Mouse (Mus musculus) left cerebral cortex, postnatal 4 days (tissue): ENCODE data around the gene Bud31. TPM values are rescaled to one million over a fixed set of nuclear protein-coding genes. Genes with fewer than 3 reads are reported as not detected.
"Not testable (repeated sequence)": the region's sequence is repeated elsewhere in the genome, so short reads cannot be mapped to it uniquely, and the experiment has no call there.

Experiments used
- DNase-seq: peaks from one replicate; pipeline ENCODE4 v3.0.0-alpha.2; 2022
- intact Hi-C: fragments of 180-260 bp; cut with DNase I; formaldehyde crosslinking; loops from one replicate; pipeline ENCODE4 v1.15.1; 2025
- total RNA-seq, 2 experiments: library from RNA; stranded (reverse); gene quantifications; 2 replicates each; pipeline ENCODE4 v1.2.3; 2021

The Bud31 gene
- total RNA-seq, 2 experiments from 2014 or later = 101 to 104 TPM

DNA sequence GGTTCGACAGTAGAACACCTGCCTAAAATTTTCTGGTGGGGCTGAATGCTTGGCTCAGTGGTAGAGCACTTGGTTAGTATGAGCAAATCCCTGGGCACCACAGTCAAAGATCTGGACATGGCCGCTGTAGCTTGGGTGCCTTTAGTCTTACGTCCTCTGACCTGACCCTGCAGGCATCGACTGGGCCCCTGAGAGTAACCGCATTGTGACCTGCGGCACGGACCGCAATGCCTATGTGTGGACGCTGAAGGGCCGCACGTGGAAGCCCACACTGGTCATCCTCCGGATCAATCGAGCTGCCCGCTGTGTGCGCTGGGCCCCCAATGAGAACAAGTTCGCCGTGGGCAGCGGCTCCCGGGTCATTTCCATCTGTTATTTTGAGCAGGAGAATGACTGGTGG lies 16.8 kb upstream of the Bud31 start:
- no peak for DNase-seq
- intact Hi-C loops = no loop called here

GRCm38 (mm10) chr5:145126580-145126979 lies 13.6 kb upstream of the Bud31 start:
- intact Hi-C loops = no loop called here

GRCm38 (mm10) chr5:145129124-145129523 lies 11.0 kb upstream of the Bud31 start:
- intact Hi-C loops = no loop called here

More at GRCm38 (mm10) chr5:145126580-145126979, 13.6 kb upstream of the Bud31 start:
- DNase-seq = no peak

GRCm38 (mm10) chr5:145129773-145130172 lies 10.4 kb upstream of the Bud31 start:
- DNase-seq, intact Hi-C loops: not testable (repeated sequence)

More at GRCm38 (mm10) chr5:145129124-145129523, 11.0 kb upstream of the Bud31 start:
- DNase-seq = no peak

DNA sequence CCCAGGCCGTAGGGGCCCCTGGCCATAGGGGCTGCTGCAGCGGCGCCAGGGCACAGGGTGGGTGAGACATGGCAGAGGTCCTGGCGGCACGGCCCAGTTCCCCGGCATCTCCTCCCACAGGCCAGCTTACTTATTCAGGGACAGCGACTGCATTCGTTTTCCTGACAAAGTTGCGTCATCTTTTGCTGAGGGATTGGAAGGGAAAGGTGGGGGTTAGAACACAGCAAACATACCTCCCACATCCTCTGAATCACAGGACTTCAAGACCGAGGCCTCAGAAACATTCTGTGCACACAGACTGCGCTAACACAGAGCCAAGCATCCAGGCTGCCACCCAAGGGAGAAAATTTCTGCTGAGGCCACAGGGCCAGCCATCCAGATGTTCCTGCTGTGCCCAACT lies 10.0 kb upstream of the Bud31 start:
- no peak for DNase-seq
- intact Hi-C loops = no loop called here

DNA sequence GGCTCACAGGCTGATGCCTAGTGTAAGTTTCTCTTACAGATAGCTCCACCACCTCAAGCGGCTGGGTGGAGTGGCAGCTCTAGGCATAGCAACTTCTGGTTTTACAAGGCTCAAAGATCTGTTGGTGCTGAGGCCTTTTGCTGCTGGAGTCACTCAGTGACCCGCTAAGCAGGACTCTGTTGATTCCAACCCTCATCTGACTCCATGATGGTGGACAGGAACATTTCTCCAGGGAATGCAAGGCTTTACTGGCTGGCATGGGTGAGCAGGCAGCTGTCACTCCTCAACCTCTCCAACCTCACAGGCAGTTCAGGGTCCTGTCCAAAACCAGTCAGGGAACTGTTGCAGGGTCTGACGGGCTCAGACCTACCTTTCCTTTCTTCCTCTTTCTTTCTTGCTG lies 9.2 kb upstream of the Bud31 start:
- DNase-seq = no peak
- intact Hi-C loops = no loop called here

GRCm38 (mm10) chr5:145133275-145133674 lies 6.9 kb upstream of the Bud31 start:
- DNase-seq, intact Hi-C loops: not testable (repeated sequence)

DNA sequence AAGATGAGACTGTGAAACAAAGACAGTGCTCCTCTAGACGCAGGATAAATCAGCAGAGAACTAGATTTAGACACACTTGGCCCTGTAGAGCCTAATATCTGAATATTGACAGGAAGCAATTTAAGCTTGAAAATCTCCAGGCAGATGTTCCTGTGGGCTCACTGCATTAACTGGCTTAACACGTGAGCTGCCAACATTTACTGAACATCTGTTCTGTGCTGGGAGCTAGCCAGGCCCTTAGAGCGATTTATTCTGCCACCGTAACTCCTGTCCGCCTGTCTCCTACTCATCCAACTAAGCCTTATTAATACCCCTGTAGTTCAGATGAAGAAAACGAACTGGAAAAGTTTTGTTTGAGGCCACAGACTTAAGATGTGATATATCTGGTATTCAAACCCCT lies 1.3 kb upstream of the Bud31 start:
- DNase-seq = peak; percentile 23
- intact Hi-C loops = no loop called here

DNA sequence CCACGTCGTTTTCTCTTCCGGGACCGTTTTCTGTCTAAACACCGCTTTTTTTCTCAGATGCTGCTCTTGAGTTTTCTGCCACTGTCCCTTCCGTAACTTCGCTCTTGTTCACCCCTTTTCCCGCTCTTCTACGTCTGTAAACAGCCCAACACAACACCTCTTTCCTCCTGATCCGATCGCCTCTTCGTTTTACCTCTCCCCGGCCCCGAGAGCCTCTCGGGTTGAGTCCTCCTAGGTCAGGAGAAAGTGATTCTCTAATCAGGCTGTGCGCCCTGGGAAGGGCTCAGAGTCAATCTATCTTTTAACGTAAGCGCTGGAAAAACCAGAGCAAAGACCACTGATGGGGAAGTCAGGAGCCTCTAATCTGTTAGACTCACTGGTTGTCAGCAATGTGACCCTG lies 449 bp downstream of the Bud31 start:
- intact Hi-C loops = no loop called here

GRCm38 (mm10) chr5:145147748-145148147 lies 7.6 kb downstream of the Bud31 start:
- no peak for DNase-seq

More for the DNA sequence above, 449 bp downstream of the Bud31 start:
- DNase-seq = no peak

GRCm38 (mm10) chr5:145149294-145149693 lies 9.1 kb downstream of the Bud31 start:
- intact Hi-C loops = no loop called here
- DNase-seq = no peak

More at GRCm38 (mm10) chr5:145147748-145148147, 7.6 kb downstream of the Bud31 start:
- intact Hi-C loops = no loop called here

DNA sequence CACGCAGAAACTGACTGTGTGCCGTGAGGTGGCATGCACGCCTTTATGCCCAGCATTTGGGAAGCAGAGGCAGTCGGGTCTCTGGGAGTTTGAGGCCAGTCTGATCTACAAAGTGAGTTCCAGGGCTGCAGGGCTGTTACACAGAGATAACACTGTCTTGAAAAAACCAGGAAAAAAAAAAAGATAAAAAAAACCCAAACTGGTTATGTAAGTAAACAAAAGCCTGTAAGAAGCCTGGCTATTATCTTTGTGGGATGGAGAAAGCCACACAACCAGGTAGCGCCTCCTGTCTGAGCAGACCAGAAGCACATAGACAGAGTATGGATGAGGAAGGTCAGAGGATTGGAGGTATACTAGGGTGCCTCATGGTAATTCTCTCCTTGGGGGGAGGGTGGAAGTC lies 12.5 kb downstream of the Bud31 start:
- intact Hi-C loops = no loop called here
- DNase-seq = no peak

DNA sequence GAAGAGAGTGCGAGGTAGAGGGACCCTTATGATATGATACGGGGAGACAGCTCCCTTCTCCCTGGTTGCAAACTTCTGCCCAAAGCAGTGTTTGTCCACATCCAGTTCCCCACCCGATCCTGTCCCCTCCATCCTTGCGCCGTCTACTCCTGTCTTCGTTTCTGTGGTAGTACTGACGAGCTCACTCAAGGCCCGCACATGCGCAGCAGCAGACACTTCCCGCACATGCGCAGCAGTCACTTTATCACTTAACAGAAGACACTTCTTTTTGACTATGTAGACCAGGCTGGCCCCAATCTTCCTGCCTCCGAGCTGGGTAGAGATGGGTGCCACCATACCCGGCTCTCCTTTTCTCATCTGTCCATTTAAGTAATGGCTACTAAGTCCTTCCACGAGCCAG lies 21.2 kb downstream of the Bud31 start:
- intact Hi-C loops = no loop called here
- DNase-seq = no peak

DNA sequence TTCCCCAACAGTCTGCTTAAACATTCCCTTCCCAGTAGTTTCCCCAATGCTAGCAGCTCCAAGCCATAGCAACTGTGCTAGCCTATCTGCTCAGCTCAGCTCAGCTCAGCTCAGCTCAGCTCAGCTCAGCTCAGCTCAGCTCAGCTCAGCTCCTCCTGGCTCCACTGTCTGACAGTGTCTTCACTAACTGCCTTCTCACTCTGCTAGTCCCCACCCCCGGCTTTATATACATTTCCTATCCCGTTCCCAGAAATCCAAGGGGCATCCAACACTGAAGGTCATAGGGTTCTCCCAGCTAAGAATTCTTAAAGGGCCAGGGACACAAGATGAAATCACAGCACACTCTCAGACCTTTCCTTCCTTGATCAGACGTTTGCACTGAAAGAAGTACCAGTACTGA lies 24.5 kb downstream of the Bud31 start:
- DNase-seq = no peak
- intact Hi-C loops = no loop called here

- intact Hi-C loops = no loop called here
- no peak for DNase-seq
These were observed 25.0 kb downstream of the Bud31 start for GRCm38 (mm10) chr5:145165184-145165583.

DNA sequence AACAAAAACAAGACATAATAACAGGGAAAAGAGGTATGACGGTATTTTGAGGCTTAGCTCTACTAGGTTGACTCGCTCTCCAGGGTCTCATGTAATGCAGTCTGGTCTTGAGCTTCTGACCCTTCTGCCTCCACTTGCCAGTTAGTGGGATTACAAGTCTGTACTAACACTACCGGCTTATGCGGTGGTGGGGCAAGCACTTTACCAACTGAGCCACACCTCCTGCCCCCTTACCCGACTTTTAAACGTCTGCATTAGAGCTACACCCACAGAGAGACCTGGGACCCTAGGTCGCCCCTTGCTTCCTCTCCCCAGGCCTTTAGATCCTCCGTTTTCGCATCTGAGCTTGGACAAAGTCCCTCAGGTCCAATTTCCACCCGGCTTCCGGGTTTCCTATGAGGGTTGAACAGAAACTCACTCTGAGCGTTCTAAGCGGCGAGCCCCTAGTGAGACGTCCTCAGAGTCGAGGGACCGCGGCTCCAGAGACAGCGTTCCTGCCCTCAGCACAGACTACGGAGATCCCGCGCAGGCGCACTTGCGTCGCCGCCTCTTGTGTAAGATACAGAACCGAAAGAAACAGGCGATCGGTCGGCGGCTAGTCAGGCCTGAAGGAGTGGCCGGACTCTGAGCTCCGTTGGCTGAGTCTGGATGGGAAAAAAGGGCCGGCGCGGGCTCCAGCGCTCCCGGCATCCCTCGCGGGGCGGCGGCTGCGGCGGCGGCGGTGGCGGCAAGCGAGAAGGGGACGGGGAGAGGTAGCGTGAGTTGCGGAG lies 26.6 kb downstream of the Bud31 start, which contains the start of the genes Ptcd1 and Cpsf4:
TSS of gene Ptcd1 (minus strand) at position 573 of the 770 bp plus-strand sequence.
TSS of gene Cpsf4 (plus strand) at position 678 of the 770 bp plus-strand sequence.
- peak; percentile 99 for DNase-seq
- intact Hi-C loops = no loop called here

DNA sequence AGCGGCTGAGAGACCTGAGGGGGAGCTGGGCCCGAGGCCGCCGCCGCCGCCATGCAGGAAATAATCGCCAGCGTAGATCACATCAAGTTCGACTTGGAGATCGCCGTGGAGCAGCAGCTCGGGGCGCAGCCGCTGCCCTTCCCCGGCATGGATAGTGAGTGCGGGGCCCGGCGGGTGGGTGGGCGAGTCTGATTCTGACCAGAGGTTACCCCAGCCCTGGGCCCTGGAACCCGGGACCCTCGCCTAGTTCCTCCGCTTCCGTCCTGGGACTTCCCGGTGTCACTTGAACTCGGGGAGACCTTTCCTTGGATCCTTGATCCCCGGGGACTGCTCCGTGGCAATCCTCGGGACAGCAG lies 27.1 kb downstream of the Bud31 start:
- intact Hi-C loops = no loop called here
- no peak for DNase-seq

DNA sequence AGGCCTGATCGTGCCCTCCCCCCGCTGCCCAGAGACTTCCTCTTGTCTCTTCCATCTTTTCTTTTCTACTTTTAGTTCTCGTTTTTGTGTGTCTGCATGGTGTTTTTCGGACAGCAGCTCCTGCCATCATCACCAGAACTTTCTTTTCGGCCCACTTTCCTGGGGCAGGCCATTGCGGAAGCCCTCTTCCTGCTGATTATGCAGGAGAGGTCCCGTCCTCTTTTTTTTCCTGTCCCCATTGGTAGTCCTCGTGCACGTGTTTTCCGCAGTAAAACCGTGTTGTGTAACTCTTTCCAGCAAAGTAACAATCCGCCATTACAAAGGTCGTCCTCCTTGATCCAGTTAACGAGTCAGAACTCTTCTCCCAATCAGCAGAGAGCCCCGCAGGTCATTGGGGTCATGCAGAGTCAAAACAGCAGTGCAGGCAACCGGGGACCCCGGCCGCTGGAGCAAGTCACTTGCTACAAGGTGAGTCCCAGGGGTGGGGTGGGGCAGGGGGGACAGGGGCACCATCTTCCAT lies 38.4 kb downstream of the Bud31 start:
- intact Hi-C loops = no loop called here
- DNase-seq = no peak

DNA sequence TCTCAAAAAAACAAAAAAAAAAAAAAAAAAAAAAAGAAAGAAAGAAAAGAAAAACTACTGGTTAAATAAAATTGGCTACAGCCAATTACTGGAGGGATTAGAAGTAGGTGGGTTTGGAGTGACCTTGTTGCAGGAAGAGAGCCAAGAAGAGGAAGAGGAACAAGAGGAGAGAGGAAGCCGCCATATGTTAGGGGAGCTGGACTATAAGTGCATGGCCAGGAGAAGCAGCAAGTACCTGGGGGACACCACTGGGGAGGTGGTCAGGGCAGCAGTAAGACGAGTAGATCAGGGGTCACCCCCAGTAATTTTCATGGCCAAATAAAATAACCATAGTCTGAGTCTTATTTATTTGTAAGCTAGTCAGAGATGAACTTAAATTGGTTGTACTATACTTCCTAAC lies 45.1 kb downstream of the Bud31 start:
- no peak for DNase-seq
- intact Hi-C loops = no loop called here

GRCm38 (mm10) chr5:145189416-145189815 lies 49.3 kb downstream of the Bud31 start:
- intact Hi-C loops = no loop called here
- DNase-seq = no peak

- intact Hi-C loops = no loop called here
These were observed 50.2 kb downstream of the Bud31 start for GRCm38 (mm10) chr5:145190373-145190772.

More at GRCm38 (mm10) chr5:145190373-145190772, 50.2 kb downstream of the Bud31 start:
- DNase-seq = no peak
